Mouse (Mus musculus) CH12.LX (cell line): ENCODE results near the gene Stau1.

Experiments
- BHLHE40 ChIP-seq: IDR thresholded peaks from 2 replicates; pipeline ENCODE4 v1.6.1; 2011; ENCODE audit warnings: mild to moderate bottlenecking, low read depth, low read length, improper control_type of control experiment
- CTCF ChIP-seq, 2 experiments: IDR thresholded peaks in 1 of 2; conservative IDR thresholded peaks in 1 of 2; 2 replicates each; pipeline ENCODE4 v1.5.1; 2011 to 2012; ENCODE audit warnings: low read depth in 2 of 2, low read length in 2 of 2, improper control_type of control experiment in 1 of 2, inconsistent platforms in 1 of 2, mild to moderate bottlenecking in 1 of 2, moderate library complexity in 1 of 2
- EP300 ChIP-seq: IDR thresholded peaks from 2 replicates; pipeline ENCODE4 v1.6.1; 2011; ENCODE audit warnings: low read length, improper control_type of control experiment
- JUN ChIP-seq: IDR thresholded peaks from 2 replicates; pipeline ENCODE4 v1.6.1; 2011; ENCODE audit warnings: low read depth, mild to moderate bottlenecking, low read length, improper control_type of control experiment, moderate library complexity; ENCODE audit not compliant: insufficient read depth
- KAT2A ChIP-seq: IDR thresholded peaks from 2 replicates; pipeline ENCODE4 v1.6.1; 2012; ENCODE audit warnings: low read length, improper control_type of control experiment, inconsistent platforms; ENCODE audit not compliant: insufficient replicate concordance
- MAFK ChIP-seq: IDR thresholded peaks from 2 replicates; pipeline ENCODE4 v1.6.1; 2011; ENCODE audit warnings: low read length, improper control_type of control experiment; ENCODE audit not compliant: insufficient replicate concordance
- MAX ChIP-seq: IDR thresholded peaks from 2 replicates; pipeline ENCODE4 v1.6.1; 2011; ENCODE audit warnings: low read length, improper control_type of control experiment
- MYC ChIP-seq: IDR thresholded peaks from 2 replicates; pipeline ENCODE4 v1.6.1; 2011; ENCODE audit warnings: low read depth, mild to moderate bottlenecking, improper control_type of control experiment, low read length
- NELFE ChIP-seq: IDR thresholded peaks from 2 replicates; pipeline ENCODE4 v1.6.1; 2011; ENCODE audit warnings: low read depth, low read length, improper control_type of control experiment
- POLR2A ChIP-seq: IDR thresholded peaks from 2 replicates; pipeline ENCODE4 v1.6.1; 2011; ENCODE audit warnings: low read depth, mild to moderate bottlenecking, improper control_type of control experiment, low read length
- USF1 ChIP-seq: IDR thresholded peaks from 2 replicates; pipeline ENCODE4 v1.6.1; 2014; ENCODE audit warnings: low read depth, mild to moderate bottlenecking, inconsistent platforms, low read length, improper control_type of control experiment

GRCm38 (mm10) chr2:166945456-166945855 lies 50.6 kb downstream of the Stau1 start:
- peak in 1 of 2 experiments; percentile 61; a peak in 2 of 4 replicates for TF ChIP-seq CTCF (conservative IDR thresholded peaks at IDR 0.05 in 1 of 2, IDR thresholded peaks at IDR 0.05 in 1 of 2; ENCODE audit: low read depth in 2 of 2, low read length in 2 of 2)
- TF ChIP-seq EP300 = no peak
- no peak for TF ChIP-seq POLR2A
- TF ChIP-seq NELFE = no peak
- 0 out of 2 replicates have a peak, but pooled peaks have one; percentile 32 for TF ChIP-seq MYC
- TF ChIP-seq MAFK = no peak
- TF ChIP-seq KAT2A = no peak
- TF ChIP-seq USF1 = no peak
- TF ChIP-seq BHLHE40 = no peak
- TF ChIP-seq MAX = no peak
- TF ChIP-seq JUN = no peak
